Mouse (Mus musculus) thymus, adult 2 months (tissue): ENCODE data around the gene Vps35l. TPM values are rescaled to one million over a fixed set of nuclear protein-coding genes. Genes with fewer than 3 reads are reported as not detected.

ENCODE experiments used
- DNase-seq: peaks from one replicate; pipeline ENCODE4 v3.0.0; 2021
- H3K27ac ChIP-seq: fragments of 200-500 bp; 2 replicates; pipeline ENCODE4 v1.5.1; 2012; ENCODE audit warnings: low read length, control low read depth; ENCODE audit not compliant: control insufficient read depth, insufficient read depth
- H3K27me3 ChIP-seq: fragments of 200-500 bp; 2 replicates; pipeline ENCODE4 v1.6.1; 2012; ENCODE audit warnings: mild to moderate bottlenecking, low read length, moderate library complexity, mixed read lengths; ENCODE audit not compliant: control insufficient read depth, insufficient read depth
- H3K36me3 ChIP-seq: fragments of 200-500 bp; 2 replicates; pipeline ENCODE4 v1.6.1; 2012; ENCODE audit warnings: mild to moderate bottlenecking, low read length, moderate library complexity; ENCODE audit not compliant: control insufficient read depth, insufficient read depth
- H3K4me1 ChIP-seq: fragments of 200-500 bp; replicated peaks from 2 replicates; pipeline ENCODE4 v1.6.1; 2012; ENCODE audit warnings: low read length; ENCODE audit not compliant: control insufficient read depth, insufficient read depth
- H3K4me3 ChIP-seq: fragments of 200-500 bp; 2 replicates; pipeline ENCODE4 v1.5.1; 2012; ENCODE audit warnings: mild to moderate bottlenecking, low read length, control low read depth, moderate library complexity; ENCODE audit not compliant: control insufficient read depth, insufficient read depth
- CTCF ChIP-seq: fragments of 200-500 bp; IDR thresholded peaks from 2 replicates; pipeline ENCODE4 v1.5.1; 2012; ENCODE audit warnings: mild to moderate bottlenecking, control low read depth, low read length, moderate library complexity, borderline replicate concordance; ENCODE audit not compliant: control insufficient read depth, poor library complexity, insufficient read depth; ENCODE audit errors: extremely low read depth
- POLR2A ChIP-seq: fragments of 200-500 bp; IDR thresholded peaks from 2 replicates; pipeline ENCODE4 v1.6.1; 2012; ENCODE audit warnings: mild to moderate bottlenecking, low read length, control low read depth, moderate library complexity; ENCODE audit not compliant: control insufficient read depth, poor library complexity, insufficient read depth; ENCODE audit errors: extremely low read depth
- WGBS: fragments of 180-500 bp; shearing (Covaris S2); methylation state at CpG from one replicate; pipeline ENCODE4 v1.1.7; 2018; 5-methylcytosine and 5-hydroxymethylcytosine counted together
- polyA plus RNA-seq: library from polyadenylated mRNA; depleted of rRNA; stranded (reverse); fragments of >200 nt; gene quantifications from 2 replicates; pipeline ENCODE4 v1.2.3, GENCODE M21; 2012

The Vps35l gene
- polyA plus RNA-seq, 1 experiment: 56.2 TPM

GRCm38 (mm10) chr7:118849543-118850250 is 109.7 kb downstream of the Vps35l start:
- Histone ChIP-seq H3K4me1 (peaks cover 2% of the 10 kb centered on the region), H3K4me3 (no peak overlapping the region), H3K27me3 (no peaks in the 10 kb centered on the region), H3K27ac (no peak overlapping the region), H3K36me3 (peaks cover 26% of the 10 kb centered on the region)
- 79% methylated on average over 5 of the region's 5 CpGs for WGBS
- TF ChIP-seq CTCF: no peak
- TF ChIP-seq POLR2A: no peak
- no peak for DNase-seq

- Histone ChIP-seq H3K27ac (no peak overlapping the region), H3K4me3 (no peak overlapping the region), H3K36me3 (peaks cover 20% of the 10 kb centered on the region), H3K27me3 (no peaks in the 10 kb centered on the region), H3K4me1 (peaks cover 5% of the 10 kb centered on the region)
- DNase-seq: no peak
- TF ChIP-seq CTCF (no peak), POLR2A (no peak)
- WGBS: 85% methylated on average over 9 of the region's 9 CpGs
Observed at GRCm38 (mm10) chr7:118850676-118851290, 110.8 kb downstream of the Vps35l start.

GRCm38 (mm10) chr7:118851571-118851970 is 111.5 kb downstream of the Vps35l start:
- Histone ChIP-seq H3K36me3 (peaks cover 13% of the 10 kb centered on the region), H3K27ac (no peak overlapping the region), H3K27me3 (no peaks in the 10 kb centered on the region), H3K4me1 (peaks cover 9% of the 10 kb centered on the region), H3K4me3 (no peak overlapping the region)
- no peak for TF ChIP-seq CTCF
- TF ChIP-seq POLR2A: no peak
- 45% methylated on average over 7 of the region's 7 CpGs for WGBS
- no peak for DNase-seq

GRCm38 (mm10) chr7:118852611-118853010 is 112.6 kb downstream of the Vps35l start:
- DNase-seq: no peak
- TF ChIP-seq CTCF: no peak
- no peak for TF ChIP-seq POLR2A
- no peaks in the 10 kb centered on the region for H3K27me3 ChIP-seq
- H3K4me3 ChIP-seq: no peak overlapping the region
- H3K36me3 ChIP-seq: peaks cover 13% of the 10 kb centered on the region
- peaks cover 9% of the 10 kb centered on the region for H3K4me1 ChIP-seq
- WGBS: 88% methylated on average over 4 of the region's 4 CpGs
- no peak overlapping the region for H3K27ac ChIP-seq

GRCm38 (mm10) chr7:118854606-118855005 is 114.6 kb downstream of the Vps35l start:
- DNase-seq: no peak
- WGBS: 24% methylated on average over 3 of the region's 3 CpGs
- TF ChIP-seq CTCF (no peak), POLR2A (no peak)
- H3K4me3 ChIP-seq: peak overlapping the region; percentile 87; the same call in 1 of the 2 replicates
- no peak overlapping the region for H3K27ac ChIP-seq
- peaks cover 4% of the 10 kb centered on the region for H3K36me3 ChIP-seq
- peaks cover 9% of the 10 kb centered on the region for H3K4me1 ChIP-seq
- no peaks in the 10 kb centered on the region for H3K27me3 ChIP-seq

DNA sequence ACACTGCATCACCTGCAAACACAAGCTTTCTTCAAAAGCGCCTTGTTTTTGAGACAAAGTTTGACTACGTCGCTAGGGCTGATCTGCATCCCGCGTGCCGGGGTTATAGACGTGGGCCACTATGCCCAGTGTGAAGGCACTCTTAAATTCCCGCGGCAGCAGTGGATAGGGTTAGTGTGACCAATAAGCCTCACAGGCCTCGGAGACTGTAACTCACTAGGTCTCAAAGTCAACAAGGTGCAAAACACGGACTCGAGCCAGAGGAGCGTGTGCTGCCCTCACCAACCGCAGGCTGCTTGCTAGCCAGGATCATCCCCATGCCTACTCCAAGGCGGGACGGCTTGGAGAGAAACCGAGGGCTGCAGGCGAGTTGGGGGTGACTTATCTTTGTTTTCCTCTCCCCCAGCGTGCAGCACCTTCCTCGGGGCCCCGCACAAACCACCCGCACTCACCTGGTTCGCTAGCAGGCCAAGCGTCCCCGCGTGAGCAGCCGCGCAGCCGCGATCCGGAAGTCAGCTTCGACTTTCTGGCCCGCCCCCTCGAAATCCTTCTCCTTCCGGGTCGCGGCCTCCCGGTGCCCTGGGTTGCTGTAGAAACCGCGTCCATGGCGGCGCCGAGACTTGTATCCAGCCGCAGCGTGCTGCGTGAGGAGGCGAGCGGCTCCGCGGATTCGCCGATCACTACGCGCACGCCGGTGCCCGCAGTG is 115.3 kb downstream of the Vps35l start, which contains the start of gene Iqck:
Iqck (plus strand) TSS at position 582 of the 706 bp plus-strand sequence.
- Histone ChIP-seq H3K27me3 (no peaks in the 10 kb centered on the region), H3K4me1 (peaks cover 9% of the 10 kb centered on the region), H3K36me3 (peaks cover 2% of the 10 kb centered on the region), H3K27ac (no peak within 1 kb of the TSS), H3K4me3 (peak within 1 kb of the TSS; percentile 87)
- peak; percentile 91 for DNase-seq
- peak; percentile 29; the same call in 1 of the 2 replicates for TF ChIP-seq POLR2A
- no peak for TF ChIP-seq CTCF
- under 1% methylated on average over 57 of the region's 57 CpGs for WGBS
